Mouse (Mus musculus) kidney, embryonic 14.5 days (tissue): ENCODE data around the gene Pnma1. TPM values are rescaled to one million over a fixed set of nuclear protein-coding genes. Genes with fewer than 3 reads are reported as not detected.
A peak's percentile ranks its signal among the peaks of the same experiment; 100 is the strongest.

ENCODE experiments used
- ATAC-seq: fragments of 200-750 bp; cut with Nextera tagmentation; 2 replicates; pipeline ENCODE4 v1.8.0; 2017; ENCODE audit warnings: moderate number of reproducible peaks, mild to moderate bottlenecking, moderate TSS enrichment, moderate library complexity; ENCODE audit not compliant: low FRiP score, low TSS enrichment
- H3K27ac ChIP-seq: fragments of 300-500 bp; sonication (generic); 2 replicates; pipeline ENCODE4 v1.5.1; 2014; ENCODE audit warnings: low read depth, mild to moderate bottlenecking, low read length, moderate library complexity, mixed read lengths
- H3K27me3 ChIP-seq: fragments of 300-500 bp; sonication (generic); 2 replicates; pipeline ENCODE4 v1.6.1; 2014; ENCODE audit warnings: mild to moderate bottlenecking, low read length; ENCODE audit not compliant: control insufficient read depth, insufficient read depth
- H3K36me3 ChIP-seq: fragments of 300-500 bp; sonication (generic); 2 replicates; pipeline ENCODE4 v1.6.1; 2014; ENCODE audit warnings: low read length, mixed read lengths; ENCODE audit not compliant: control insufficient read depth, insufficient read depth
- H3K4me1 ChIP-seq: fragments of 300-500 bp; sonication (generic); 2 replicates; pipeline ENCODE4 v1.6.1; 2014; ENCODE audit warnings: low read length, mixed read lengths; ENCODE audit not compliant: control insufficient read depth, insufficient read depth
- H3K4me2 ChIP-seq: fragments of 300-500 bp; sonication (generic); replicated peaks from 2 replicates; pipeline ENCODE4 v1.6.1; 2014; ENCODE audit warnings: low read depth, mild to moderate bottlenecking, low read length
- H3K4me3 ChIP-seq: fragments of 300-500 bp; sonication (generic); 2 replicates; pipeline ENCODE4 v1.5.1; 2014; ENCODE audit warnings: mild to moderate bottlenecking, low read length
- H3K9ac ChIP-seq: fragments of 300-500 bp; sonication (generic); 2 replicates; pipeline ENCODE4 v1.6.1; 2014; ENCODE audit warnings: low read depth, mild to moderate bottlenecking, low read length, moderate library complexity
- H3K9me3 ChIP-seq: fragments of 300-500 bp; sonication (generic); 2 replicates; pipeline ENCODE4 v1.6.1; 2016; ENCODE audit warnings: low read length; ENCODE audit not compliant: control insufficient read depth
- WGBS: fragments of 180-500 bp; shearing (Covaris S2); extraction: QIAGEN DNeasy Blood & Tissue Kit; methylation state at CpG from one replicate; pipeline ENCODE4 v1.1.7; 2014; 5-methylcytosine and 5-hydroxymethylcytosine counted together
- polyA plus RNA-seq: library from polyadenylated mRNA; unstranded; fragments of >200 nt; fragmentation: Nextera tagmentation; extraction: Ambion mirVana; gene quantifications from 2 replicates; pipeline ENCODE4 v1.2.1, GENCODE M21; 2014

Gene Pnma1
- polyA plus RNA-seq, 1 experiment from 2014 or later: 0.51 TPM

- H3K27me3 ChIP-seq: no peaks in the 10 kb centered on the region
- ATAC-seq: no peak
- no peak overlapping the region for H3K4me2 ChIP-seq
- 48% methylated on average over 32 of the region's 32 CpGs for WGBS
- H3K36me3 ChIP-seq: peaks cover 49% of the 10 kb centered on the region
- H3K4me3 ChIP-seq: no peak overlapping the region
- H3K4me1 ChIP-seq: 0 out of 2 replicates have a peak, but pooled peaks cover 12% of the 10 kb centered on the region
- H3K9me3 ChIP-seq: no peaks in the 10 kb centered on the region
- H3K27ac ChIP-seq: no peak overlapping the region
- H3K9ac ChIP-seq: no peak overlapping the region
These were observed 4.3 kb upstream of the Pnma1 start for GRCm38 (mm10) chr12:84152352-84153190.

GRCm38 (mm10) chr12:84151911-84152310, 3.6 kb upstream of the Pnma1 start:
- Histone ChIP-seq H3K4me2 (no peak overlapping the region), H3K4me1 (0 out of 2 replicates have a peak, but pooled peaks cover 12% of the 10 kb centered on the region), H3K27me3 (no peaks in the 10 kb centered on the region), H3K9me3 (no peaks in the 10 kb centered on the region), H3K9ac (no peak overlapping the region), H3K27ac (no peak overlapping the region), H3K36me3 (peaks cover 45% of the 10 kb centered on the region), H3K4me3 (no peak overlapping the region)
- no peak for ATAC-seq
- WGBS: 85% methylated on average over 10 of the region's 10 CpGs

- Histone ChIP-seq H3K4me1 (0 out of 2 replicates have a peak, but pooled peaks cover 12% of the 10 kb centered on the region), H3K4me3 (no peak overlapping the region), H3K9me3 (no peaks in the 10 kb centered on the region), H3K36me3 (peaks cover 41% of the 10 kb centered on the region), H3K27ac (no peak overlapping the region), H3K27me3 (no peaks in the 10 kb centered on the region), H3K9ac (no peak overlapping the region), H3K4me2 (no peak overlapping the region)
- ATAC-seq: no peak
- WGBS: 58% methylated on average over 6 of the region's 6 CpGs
These were observed 2.7 kb upstream of the Pnma1 start for GRCm38 (mm10) chr12:84150976-84151375.

GRCm38 (mm10) chr12:84149971-84150370, 1.7 kb upstream of the Pnma1 start:
- Histone ChIP-seq H3K4me2 (no peak overlapping the region), H3K27me3 (no peaks in the 10 kb centered on the region), H3K36me3 (peaks cover 35% of the 10 kb centered on the region), H3K4me1 (0 out of 2 replicates have a peak, but pooled peaks cover 11% of the 10 kb centered on the region), H3K27ac (no peak overlapping the region), H3K9me3 (no peaks in the 10 kb centered on the region), H3K9ac (no peak overlapping the region), H3K4me3 (no peak overlapping the region)
- 89% methylated on average over 15 of the region's 15 CpGs for WGBS
- ATAC-seq: no peak

- whole genome bisulfite sequencing: 23% methylated on average over 10 of the region's 10 CpGs
- Histone ChIP-seq H3K27me3 (no peaks in the 10 kb centered on the region), H3K4me3 (peak overlapping the region; percentile 52), H3K27ac (no peak overlapping the region), H3K4me2 (peak overlapping the region; percentile 92), H3K9ac (peak overlapping the region; percentile 63), H3K4me1 (0 out of 2 replicates have a peak, but pooled peaks cover 8% of the 10 kb centered on the region), H3K9me3 (no peaks in the 10 kb centered on the region), H3K36me3 (peaks cover 24% of the 10 kb centered on the region)
- no peak; the same call in 1 of the 2 replicates for ATAC-seq
These were observed 328 bp upstream of the Pnma1 start for GRCm38 (mm10) chr12:84148622-84149012.

GRCm38 (mm10) chr12:84142281-84143050, 5.8 kb downstream of the Pnma1 start:
- Histone ChIP-seq H3K27ac (no peak overlapping the region), H3K36me3 (peaks cover 10% of the 10 kb centered on the region; the same call in 1 of the 2 replicates), H3K27me3 (no peaks in the 10 kb centered on the region), H3K9me3 (no peaks in the 10 kb centered on the region), H3K9ac (no peak overlapping the region), H3K4me1 (no peaks in the 10 kb centered on the region; the same call in 1 of the 2 replicates), H3K4me3 (no peak overlapping the region), H3K4me2 (no peak overlapping the region)
- 48% methylated on average over 14 of the region's 14 CpGs for WGBS
- ATAC-seq: no peak

- no peak overlapping the region for H3K9ac ChIP-seq
- no peaks in the 10 kb centered on the region; the same call in 1 of the 2 replicates for H3K4me1 ChIP-seq
- no peak overlapping the region for H3K4me3 ChIP-seq
- peaks cover 14% of the 10 kb centered on the region for H3K36me3 ChIP-seq
- H3K4me2 ChIP-seq: no peak overlapping the region
- no peaks in the 10 kb centered on the region for H3K9me3 ChIP-seq
- 89% methylated on average over 4 of the region's 4 CpGs for WGBS
- no peak for ATAC-seq
- no peak overlapping the region for H3K27ac ChIP-seq
- H3K27me3 ChIP-seq: no peaks in the 10 kb centered on the region
These were observed 7.0 kb downstream of the Pnma1 start for GRCm38 (mm10) chr12:84141271-84141670.

GRCm38 (mm10) chr12:84140135-84140534, 8.2 kb downstream of the Pnma1 start:
- no peak for ATAC-seq
- no peak overlapping the region for H3K4me3 ChIP-seq
- no peak overlapping the region for H3K9ac ChIP-seq
- peaks cover 17% of the 10 kb centered on the region for H3K36me3 ChIP-seq
- H3K9me3 ChIP-seq: no peaks in the 10 kb centered on the region
- no peak overlapping the region for H3K4me2 ChIP-seq
- no peaks in the 10 kb centered on the region for H3K27me3 ChIP-seq
- no peaks in the 10 kb centered on the region; the same call in 1 of the 2 replicates for H3K4me1 ChIP-seq
- 71% methylated on average over 4 of the region's 4 CpGs for WGBS
- H3K27ac ChIP-seq: no peak overlapping the region
